ENCODE assay signal across 8 mouse cellular contexts in genomic region chr4:54945603-54946445, GRCm38 (mm10). TPM values are rescaled to one million over a fixed set of nuclear protein-coding genes. Genes with fewer than 3 reads are reported as not detected.
DNase-seq lines count a peak whose midpoint lies in the region; ATAC-seq and TF ChIP-seq lines count a peak whose summit lies in the region.

No protein-coding gene starts in this region.

- no peak overlapping the region; the same call in 1 of the 2 replicates for H3K27ac ChIP-seq in kidney, adult 2 months (ENCODE audit: insufficient read depth, low read depth, low read length)
- H3K27ac ChIP-seq in heart, embryonic 10.5 days: peak overlapping the region; percentile 99
- peak overlapping the region; percentile 100 for H3K27ac ChIP-seq in neural tube, embryonic 13.5 days (replicated peaks)

- peak; percentile 31 for DNase-seq in kidney, adult 2 months
- no peak for DNase-seq in kidney, adult 9 months
- peak; percentile 70 for DNase-seq in adrenal gland, postnatal 14 days
- DNase-seq in heart, embryonic 10.5 days (ENCODE audit: low spot score): no peak
- DNase-seq in kidney, postnatal 25 days: peak; percentile 34 to 57
- no peak for DNase-seq in gastrocnemius, adult 8-10 months (ENCODE audit: low spot score in 2 of 2)

- peak overlapping the region; percentile 58 for H3K4me3 ChIP-seq in kidney, adult 2 months (ENCODE audit: insufficient read depth, low read depth, low read length)
- H3K4me3 ChIP-seq in heart, embryonic 10.5 days: peak overlapping the region; percentile 83
- H3K4me3 ChIP-seq in neural tube, embryonic 13.5 days: peak overlapping the region; percentile 88

- peaks cover 5% of the 10 kb centered on the region; the same call in 1 of the 2 replicates for H3K4me1 ChIP-seq in kidney, adult 2 months (ENCODE audit: control insufficient read depth, insufficient read depth, low read length)
- H3K4me1 ChIP-seq in heart, embryonic 10.5 days: peaks cover 8% of the 10 kb centered on the region; the same call in 1 of the 2 replicates
- H3K4me1 ChIP-seq in neural tube, embryonic 13.5 days (replicated peaks): peaks cover 15% of the 10 kb centered on the region

- no peak for TF ChIP-seq POLR2A in kidney, adult 2 months (IDR thresholded peaks at IDR 0.05; ENCODE audit: low read depth, low read length)

- WGBS in kidney, adult 2 months: 1% methylated on average over 36 of the region's 36 CpGs
- under 1% methylated on average over 36 of the region's 36 CpGs for WGBS in heart, embryonic 10.5 days
- under 1% methylated on average over 36 of the region's 36 CpGs for WGBS in neural tube, embryonic 13.5 days

- H3K9me3 ChIP-seq in heart, embryonic 10.5 days: no peaks in the 10 kb centered on the region
- no peaks in the 10 kb centered on the region for H3K9me3 ChIP-seq in neural tube, embryonic 13.5 days

- peak; percentile 48 for ATAC-seq in neural tube, embryonic 13.5 days (ENCODE audit: low read depth)
- no peak for ATAC-seq in erythroblast, adult 5-6 weeks (replicated peaks; ENCODE audit: low FRiP score, poor library complexity, severe bottlenecking)

- no peaks in the 10 kb centered on the region for H3K36me3 ChIP-seq in kidney, adult 2 months (ENCODE audit: control insufficient read depth, insufficient read depth, low read length)
- H3K36me3 ChIP-seq in heart, embryonic 10.5 days: no peaks in the 10 kb centered on the region
- H3K36me3 ChIP-seq in neural tube, embryonic 13.5 days: no peaks in the 10 kb centered on the region

- H3K9ac ChIP-seq in neural tube, embryonic 13.5 days: peak overlapping the region; percentile 99

- no peak for TF ChIP-seq CTCF in kidney, adult 2 months (conservative IDR thresholded peaks at IDR 0.05; ENCODE audit: insufficient read depth, insufficient read length, low read depth, low read length)

- peak overlapping the region; percentile 90 for H3K4me2 ChIP-seq in neural tube, embryonic 13.5 days

- H3K27me3 ChIP-seq in kidney, adult 2 months (replicated peaks; ENCODE audit: control insufficient read depth, insufficient read depth, low read length): no peaks in the 10 kb centered on the region
- no peaks in the 10 kb centered on the region for H3K27me3 ChIP-seq in heart, embryonic 10.5 days (ENCODE audit: insufficient read depth, poor library complexity, severe bottlenecking)
- no peaks in the 10 kb centered on the region for H3K27me3 ChIP-seq in neural tube, embryonic 13.5 days

RNA-seq across cellular contexts. Expression of gene Zfp462, which starts 1.0 kb away (rescaled TPM):
- polyA plus RNA-seq in kidney, adult 2 months (2012; rRNA removed): 8.7 and 10.2 TPM in 2 replicates
- 46.8 and 48.8 TPM in 2 replicates for total RNA-seq in adrenal gland, postnatal 14 days (2021)
- polyA plus RNA-seq in heart, embryonic 10.5 days (2016; fragmentation: Nextera tagmentation; extraction: Ambion mirVana): 4.0 and 5.7 TPM in 2 replicates
- 15.3 and 18.2 TPM in 2 replicates for polyA plus RNA-seq in neural tube, embryonic 13.5 days (2015; fragmentation: Nextera tagmentation; extraction: Ambion mirVana)
- total RNA-seq in erythroblast, adult 5-6 weeks (2015; ENCODE audit: low replicate concordance): 0.84 and 0.96 TPM in 2 replicates
- total RNA-seq in erythroblast, adult 5-6 weeks (2017; ENCODE audit: low replicate concordance): not detected in 2 replicates
- 10 to 100 TPM; 11.1 to 33.7 (median 15.5) TPM for total RNA-seq in gastrocnemius, adult 8-10 months (2022)

Comparison
In these comparisons a context has a peak if more than half of its experiments do, and no peak if none do; other contexts are left out.
1. DNase-seq: peak in kidney, adult 2 months (single experiment), adrenal gland, postnatal 14 days (single experiment) and kidney, postnatal 25 days (2 of 2); none in kidney, adult 9 months (single experiment), heart, embryonic 10.5 days (single experiment) and gastrocnemius, adult 8-10 months (0 of 2).
2. RNA of gene Zfp462, which starts 1.0 kb away (total RNA-seq): 46.8 to 48.8 TPM in adrenal gland, postnatal 14 days and 11.1 to 33.7 TPM in gastrocnemius, adult 8-10 months; 0.84 to 0.96 TPM in erythroblast, adult 5-6 weeks; every median in the first group is over 4 times any median in the second.
3. Peak in every context shown above with its lines, with median percentiles within 50 percentile points of each other: H3K4me3 ChIP-seq.